Mouse (Mus musculus) liver, postnatal 0 days (tissue): Measurements from ENCODE around the gene D430041D05Rik. TPM values are rescaled to one million over a fixed set of nuclear protein-coding genes. Genes with fewer than 3 reads are reported as not detected.

Source experiments
- ATAC-seq: fragments of 200-750 bp; cut with Nextera tagmentation; 2 replicates; pipeline ENCODE4 v1.8.0; 2017; ENCODE audit warnings: mild to moderate bottlenecking, moderate library complexity
- DNase-seq: peaks from one replicate; pipeline ENCODE4 v3.0.0-alpha.2; 2016
- H3K27ac ChIP-seq: fragments of 300-500 bp; sonication (generic); 2 replicates; pipeline ENCODE4 v1.5.1; 2014; ENCODE audit warnings: antibody characterized with exemption, moderate library complexity, mild to moderate bottlenecking, low read depth
- H3K27me3 ChIP-seq: fragments of 300-500 bp; sonication (generic); 2 replicates; pipeline ENCODE4 v1.6.1; 2014; ENCODE audit warnings: low read length, control low read depth, mixed read lengths; ENCODE audit not compliant: insufficient read depth
- H3K36me3 ChIP-seq: fragments of 300-500 bp; sonication (generic); replicated peaks from 2 replicates; pipeline ENCODE4 v1.6.1; 2014; ENCODE audit warnings: mild to moderate bottlenecking, control low read depth, low read length, moderate library complexity, mixed read lengths; ENCODE audit not compliant: insufficient read depth
- H3K4me1 ChIP-seq: fragments of 300-500 bp; sonication (generic); 2 replicates; pipeline ENCODE4 v1.6.1; 2014; ENCODE audit warnings: antibody characterized with exemption, mild to moderate bottlenecking, control low read depth; ENCODE audit not compliant: insufficient read depth
- H3K4me2 ChIP-seq: fragments of 300-500 bp; sonication (generic); 2 replicates; pipeline ENCODE4 v1.6.1; 2014; ENCODE audit warnings: low read depth, mild to moderate bottlenecking, low read length, moderate library complexity, mixed read lengths
- H3K4me3 ChIP-seq: fragments of 300-500 bp; sonication (generic); 2 replicates; pipeline ENCODE4 v1.5.1; 2014; ENCODE audit warnings: low read depth, low read length
- H3K9ac ChIP-seq: fragments of 300-500 bp; sonication (generic); replicated peaks from 2 replicates; pipeline ENCODE4 v1.6.1; 2014; ENCODE audit warnings: mild to moderate bottlenecking, moderate library complexity
- H3K9me3 ChIP-seq: fragments of 300-500 bp; sonication (generic); 2 replicates; pipeline ENCODE4 v1.6.1; 2016; ENCODE audit warnings: mild to moderate bottlenecking, control low read depth, low read length, mixed read lengths
- CTCF ChIP-seq: sonication (generic); IDR thresholded peaks from 2 replicates; pipeline ENCODE4 v1.5.1; 2016; ENCODE audit warnings: antibody characterized with exemption, low read depth
- EP300 ChIP-seq: IDR thresholded peaks from 2 replicates; pipeline ENCODE4 v1.6.1; 2016; ENCODE audit warnings: antibody characterized with exemption, low read depth, mild to moderate bottlenecking
- WGBS: fragments of 180-500 bp; shearing (Covaris S2); extraction: QIAGEN DNeasy Blood & Tissue Kit; methylation state at CpG from one replicate; pipeline ENCODE4 v1.1.7; 2014; ENCODE audit not compliant: insufficient replicate concordance; 5-methylcytosine and 5-hydroxymethylcytosine counted together
- polyA plus RNA-seq: library from polyadenylated mRNA; unstranded; fragments of >200 nt; fragmentation: Nextera tagmentation; extraction: Ambion mirVana; gene quantifications from 2 replicates; pipeline ENCODE4 v1.2.1, GENCODE M21; 2015

The D430041D05Rik gene
- polyA plus RNA-seq, 1 experiment from 2014 or later = 0.05 TPM

DNA sequence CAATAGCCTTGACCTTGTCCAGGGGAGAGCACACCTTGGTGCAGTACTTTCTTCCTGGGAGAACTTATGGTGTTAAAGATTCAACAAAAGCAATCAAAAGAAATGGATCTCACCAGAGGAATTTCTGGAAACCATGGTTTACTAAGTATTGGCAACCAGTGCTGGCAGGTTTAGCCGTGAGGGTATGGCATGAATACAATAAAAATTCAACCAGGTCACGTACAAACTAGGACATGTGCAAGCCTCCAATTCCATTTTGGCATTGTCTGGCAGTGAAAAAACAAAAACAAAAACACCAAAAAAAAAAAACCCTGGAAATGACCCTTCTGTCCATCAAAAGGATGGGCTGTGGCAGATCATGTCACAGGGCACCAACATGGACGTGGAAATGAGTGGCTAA is 256.9 kb downstream of the D430041D05Rik start:
- H3K4me1 ChIP-seq = no peaks in the 10 kb centered on the region
- H3K4me2 ChIP-seq = no peak overlapping the region
- no peak for TF ChIP-seq CTCF
- no peak for TF ChIP-seq EP300
- no peak for DNase-seq
- WGBS = 79% methylated on average over 3 of the region's 3 CpGs
- H3K36me3 ChIP-seq = no peaks in the 10 kb centered on the region
- H3K27me3 ChIP-seq = no peaks in the 10 kb centered on the region
- H3K27ac ChIP-seq = no peak overlapping the region
- no peaks in the 10 kb centered on the region for H3K9me3 ChIP-seq
- no peak overlapping the region for H3K9ac ChIP-seq
- H3K4me3 ChIP-seq = no peak overlapping the region
- ATAC-seq = no peak

DNA sequence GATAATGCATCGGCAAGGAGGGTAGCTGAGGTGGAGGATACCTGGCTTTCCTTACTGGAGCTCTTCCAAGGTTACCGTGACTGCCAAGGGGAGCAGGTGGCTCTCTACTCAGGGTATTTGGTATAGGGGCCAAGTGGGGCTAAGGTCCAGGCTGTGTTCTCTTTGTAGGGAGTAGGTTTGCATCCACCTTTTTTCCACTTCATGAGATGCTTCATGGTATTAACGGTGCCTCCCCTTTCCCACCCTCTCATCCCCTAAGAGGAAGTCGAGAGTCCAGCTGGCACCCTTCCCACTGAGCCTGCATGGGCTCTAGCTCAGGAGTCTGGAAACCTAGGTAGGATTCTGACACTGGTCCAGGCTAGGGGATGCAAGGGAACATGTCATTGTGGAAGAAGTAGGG is 257.5 kb downstream of the D430041D05Rik start:
- ATAC-seq = no peak
- no peaks in the 10 kb centered on the region for H3K9me3 ChIP-seq
- no peaks in the 10 kb centered on the region for H3K27me3 ChIP-seq
- 69% methylated on average over 4 of the region's 4 CpGs for WGBS
- no peak for DNase-seq
- H3K4me3 ChIP-seq = no peak overlapping the region
- no peaks in the 10 kb centered on the region for H3K4me1 ChIP-seq
- H3K36me3 ChIP-seq = no peaks in the 10 kb centered on the region
- H3K4me2 ChIP-seq = no peak overlapping the region
- H3K27ac ChIP-seq = no peak overlapping the region
- TF ChIP-seq EP300 (no peak), CTCF (no peak)
- H3K9ac ChIP-seq = no peak overlapping the region

DNA sequence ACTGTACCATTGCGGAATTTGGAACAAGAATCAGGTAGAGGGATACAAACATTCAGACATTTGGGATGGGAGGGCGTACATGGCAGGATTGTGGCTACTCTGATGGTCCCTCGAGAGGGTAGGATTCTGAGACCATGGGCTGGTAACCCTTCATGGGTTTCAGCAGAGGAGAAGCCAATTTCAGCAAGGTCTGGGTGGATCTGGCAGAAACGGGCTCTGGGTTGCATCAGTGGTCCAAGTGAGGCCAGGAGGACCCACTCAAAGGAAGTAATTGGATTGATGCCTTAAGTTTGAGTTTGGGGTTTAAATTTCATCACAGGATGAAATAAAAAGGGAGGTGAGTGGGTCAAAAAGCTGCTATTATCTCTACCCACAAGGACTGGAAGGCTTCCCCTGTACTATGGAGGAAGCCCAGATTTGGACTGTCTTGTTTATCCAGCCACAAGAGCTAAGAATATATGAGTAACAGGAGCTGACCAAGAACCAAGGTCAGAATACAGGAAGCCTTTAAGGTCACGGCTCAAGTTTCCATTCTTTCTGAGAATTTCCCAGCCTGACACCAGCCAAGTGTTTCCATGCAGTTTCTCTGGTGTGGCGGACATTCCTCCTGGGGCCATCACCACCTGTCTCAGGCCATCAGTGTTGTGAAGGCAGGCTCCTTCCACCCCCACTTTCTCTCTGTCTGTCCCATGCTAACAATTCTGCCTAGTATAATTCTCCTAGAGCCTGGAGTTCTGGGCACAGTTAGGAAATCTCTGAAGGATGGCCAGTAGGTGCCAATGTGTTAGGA is 260.0 kb downstream of the D430041D05Rik start:
- ATAC-seq = no peak
- no peak for TF ChIP-seq EP300
- Histone ChIP-seq H3K27ac (no peak overlapping the region), H3K9me3 (no peaks in the 10 kb centered on the region), H3K4me3 (no peak overlapping the region), H3K4me1 (no peaks in the 10 kb centered on the region; the same call in 1 of the 2 replicates), H3K4me2 (no peak overlapping the region), H3K9ac (no peak overlapping the region), H3K36me3 (no peaks in the 10 kb centered on the region), H3K27me3 (no peaks in the 10 kb centered on the region)
- WGBS = 63% methylated on average over 6 of the region's 6 CpGs
- DNase-seq = no peak

DNA sequence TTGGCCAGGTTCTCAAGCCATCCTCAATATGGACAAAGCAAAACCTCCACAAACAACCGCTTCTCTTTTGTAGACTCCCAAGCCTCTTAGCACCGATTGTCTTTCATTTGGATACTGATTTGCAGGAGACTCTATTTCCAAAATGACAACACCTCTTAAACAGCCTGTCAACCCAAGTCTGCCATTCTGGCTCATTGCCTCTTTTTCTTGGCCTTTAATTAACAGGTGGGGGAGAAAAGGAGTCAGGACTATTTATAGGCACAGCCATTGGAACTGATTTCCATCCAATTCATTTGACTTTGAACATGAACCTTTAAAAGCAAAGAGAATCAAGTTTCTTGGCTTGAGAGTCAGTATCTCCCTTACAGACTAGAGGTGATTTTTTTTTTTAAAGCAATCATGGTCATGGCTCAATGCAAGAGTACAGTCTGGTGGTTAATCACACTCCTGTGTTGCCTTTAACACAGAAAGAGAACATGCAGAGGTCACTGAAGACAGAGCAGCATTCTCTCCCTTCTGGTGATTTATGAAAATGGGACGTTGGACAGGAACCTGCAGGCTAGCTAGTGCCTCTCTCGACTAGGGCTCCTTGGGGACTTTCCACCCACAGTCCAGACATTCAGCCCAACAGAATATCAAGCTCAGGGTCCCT is 262.8 kb downstream of the D430041D05Rik start:
- ATAC-seq (no peak), DNase-seq (no peak)
- Histone ChIP-seq H3K4me2 (no peak overlapping the region), H3K27ac (no peak overlapping the region), H3K4me1 (no peaks in the 10 kb centered on the region; the same call in 1 of the 2 replicates), H3K9ac (no peak overlapping the region), H3K36me3 (no peaks in the 10 kb centered on the region), H3K27me3 (no peaks in the 10 kb centered on the region), H3K9me3 (no peaks in the 10 kb centered on the region), H3K4me3 (no peak overlapping the region)
- TF ChIP-seq CTCF = no peak
- 62% methylated on average over 4 of the region's 4 CpGs for WGBS

- Histone ChIP-seq H3K36me3 (no peaks in the 10 kb centered on the region), H3K4me3 (no peak overlapping the region), H3K27me3 (no peaks in the 10 kb centered on the region), H3K9ac (no peak overlapping the region), H3K4me1 (no peaks in the 10 kb centered on the region; the same call in 1 of the 2 replicates), H3K4me2 (no peak overlapping the region), H3K27ac (no peak overlapping the region), H3K9me3 (no peaks in the 10 kb centered on the region)
- TF ChIP-seq EP300 (peak; percentile 67), CTCF (peak; percentile 38)
- ATAC-seq (peak; percentile 96), DNase-seq (peak; percentile 78)
- WGBS = 25% methylated on average over 1 of the region's 1 CpGs
Observed at GRCm38 (mm10) chr2:104145983-104146382, 264.8 kb downstream of the D430041D05Rik start.

- Histone ChIP-seq H3K9me3 (no peaks in the 10 kb centered on the region), H3K36me3 (no peaks in the 10 kb centered on the region), H3K27me3 (no peaks in the 10 kb centered on the region), H3K4me3 (no peak overlapping the region), H3K27ac (no peak overlapping the region), H3K4me1 (no peaks in the 10 kb centered on the region; the same call in 1 of the 2 replicates), H3K9ac (no peak overlapping the region), H3K4me2 (no peak overlapping the region)
- no peak for TF ChIP-seq CTCF
- no peak for TF ChIP-seq EP300
- WGBS = 83% methylated on average over 12 of the region's 12 CpGs
- ATAC-seq = no peak
- DNase-seq = no peak
Observed at GRCm38 (mm10) chr2:104144004-104144403, 266.8 kb downstream of the D430041D05Rik start.
